Mouse (Mus musculus): ENCODE measurements around the gene Ccdc24. TPM values are rescaled to one million over a fixed set of nuclear protein-coding genes. Genes with fewer than 3 reads are reported as not detected.

Gene Ccdc24
- polyA plus RNA-seq, 2 experiments: 1.8 to 15.1 TPM

- Histone ChIP-seq H3K27ac (replicated peaks; ENCODE audit: low read depth, low read length) (no peak overlapping the region), H3K9me3 (ENCODE audit: control insufficient read depth, low read length) (no peaks in the 10 kb centered on the region), H3K36me3 (ENCODE audit: control insufficient read depth, insufficient read depth, low read length) (peaks cover 30% of the 10 kb centered on the region), H3K4me2 (replicated peaks; ENCODE audit: low read depth, low read length, severe bottlenecking) (peak overlapping the region; percentile 99), H3K9ac (ENCODE audit: low read depth, low read length, severe bottlenecking) (peak overlapping the region; percentile 72; the same call in 1 of the 2 replicates), H3K4me1 (ENCODE audit: control insufficient read depth, insufficient read depth, low read length) (peaks cover 18% of the 10 kb centered on the region), H3K4me3 (replicated peaks; ENCODE audit: low read length) (peak overlapping the region; percentile 75), H3K27me3 (ENCODE audit: control insufficient read depth, insufficient read depth, low read length) (no peaks in the 10 kb centered on the region)
- ATAC-seq (ENCODE audit: low FRiP score, low read depth): no peak
- TF ChIP-seq POLR2A (IDR thresholded peaks at IDR 0.05; ENCODE audit: borderline replicate concordance, extremely low read depth, insufficient read depth, insufficient read length): no peak
- WGBS: 60% methylated on average over 3 of the region's 3 CpGs
- no peak for DNase-seq (ENCODE audit: low spot score)
Observed at GRCm38 (mm10) chr4:117913421-117913820, 41.1 kb upstream of the Ccdc24 start.

GRCm38 (mm10) chr4:117912685-117913273 lies 40.4 kb upstream of the Ccdc24 start:
- no peak for TF ChIP-seq POLR2A (IDR thresholded peaks at IDR 0.05; ENCODE audit: borderline replicate concordance, extremely low read depth, insufficient read depth, insufficient read length)
- H3K9ac ChIP-seq (ENCODE audit: low read depth, low read length, severe bottlenecking): no peak overlapping the region
- DNase-seq (ENCODE audit: low spot score) (no peak), ATAC-seq (ENCODE audit: low FRiP score, low read depth) (no peak)
- peaks cover 18% of the 10 kb centered on the region for H3K4me1 ChIP-seq (ENCODE audit: control insufficient read depth, insufficient read depth, low read length)
- peak overlapping the region; percentile 99; the same call in 1 of the 2 replicates for H3K4me2 ChIP-seq (replicated peaks; ENCODE audit: low read depth, low read length, severe bottlenecking)
- no peaks in the 10 kb centered on the region for H3K9me3 ChIP-seq (ENCODE audit: control insufficient read depth, low read length)
- no peak overlapping the region for H3K4me3 ChIP-seq (replicated peaks; ENCODE audit: low read length)
- WGBS: 54% methylated on average over 7 of the region's 7 CpGs
- no peaks in the 10 kb centered on the region for H3K27me3 ChIP-seq (ENCODE audit: control insufficient read depth, insufficient read depth, low read length)
- no peak overlapping the region for H3K27ac ChIP-seq (replicated peaks; ENCODE audit: low read depth, low read length)
- peaks cover 35% of the 10 kb centered on the region for H3K36me3 ChIP-seq (ENCODE audit: control insufficient read depth, insufficient read depth, low read length)

- Histone ChIP-seq H3K4me1 (ENCODE audit: control insufficient read depth, insufficient read depth, low read length) (peaks cover 18% of the 10 kb centered on the region), H3K27ac (replicated peaks; ENCODE audit: low read depth, low read length) (no peak overlapping the region), H3K9me3 (ENCODE audit: control insufficient read depth, low read length) (no peaks in the 10 kb centered on the region), H3K9ac (ENCODE audit: low read depth, low read length, severe bottlenecking) (no peak overlapping the region), H3K4me2 (replicated peaks; ENCODE audit: low read depth, low read length, severe bottlenecking) (no peak overlapping the region), H3K4me3 (replicated peaks; ENCODE audit: low read length) (no peak overlapping the region), H3K27me3 (ENCODE audit: control insufficient read depth, insufficient read depth, low read length) (no peaks in the 10 kb centered on the region), H3K36me3 (ENCODE audit: control insufficient read depth, insufficient read depth, low read length) (peaks cover 39% of the 10 kb centered on the region)
- no peak for DNase-seq (ENCODE audit: low spot score)
- no peak for ATAC-seq (ENCODE audit: low FRiP score, low read depth)
- no peak for TF ChIP-seq POLR2A (IDR thresholded peaks at IDR 0.05; ENCODE audit: borderline replicate concordance, extremely low read depth, insufficient read depth, insufficient read length)
- WGBS: 88% methylated on average over 13 of the region's 13 CpGs
Observed at GRCm38 (mm10) chr4:117912131-117912561, 39.8 kb upstream of the Ccdc24 start.

GRCm38 (mm10) chr4:117908834-117909453 lies 36.6 kb upstream of the Ccdc24 start:
- Histone ChIP-seq H3K27ac (replicated peaks; ENCODE audit: low read depth, low read length) (no peak overlapping the region), H3K4me1 (ENCODE audit: control insufficient read depth, insufficient read depth, low read length) (peaks cover 14% of the 10 kb centered on the region), H3K4me3 (replicated peaks; ENCODE audit: low read length) (no peak overlapping the region), H3K27me3 (ENCODE audit: control insufficient read depth, insufficient read depth, low read length) (no peaks in the 10 kb centered on the region), H3K36me3 (ENCODE audit: control insufficient read depth, insufficient read depth, low read length) (peaks cover 67% of the 10 kb centered on the region), H3K4me2 (replicated peaks; ENCODE audit: low read depth, low read length, severe bottlenecking) (no peak overlapping the region), H3K9me3 (ENCODE audit: control insufficient read depth, low read length) (no peaks in the 10 kb centered on the region), H3K9ac (ENCODE audit: low read depth, low read length, severe bottlenecking) (no peak overlapping the region)
- no peak for TF ChIP-seq POLR2A (IDR thresholded peaks at IDR 0.05; ENCODE audit: borderline replicate concordance, extremely low read depth, insufficient read depth, insufficient read length)
- DNase-seq (ENCODE audit: low spot score): no peak
- WGBS: 76% methylated on average over 8 of the region's 8 CpGs
- no peak for ATAC-seq (ENCODE audit: low FRiP score, low read depth)

DNA sequence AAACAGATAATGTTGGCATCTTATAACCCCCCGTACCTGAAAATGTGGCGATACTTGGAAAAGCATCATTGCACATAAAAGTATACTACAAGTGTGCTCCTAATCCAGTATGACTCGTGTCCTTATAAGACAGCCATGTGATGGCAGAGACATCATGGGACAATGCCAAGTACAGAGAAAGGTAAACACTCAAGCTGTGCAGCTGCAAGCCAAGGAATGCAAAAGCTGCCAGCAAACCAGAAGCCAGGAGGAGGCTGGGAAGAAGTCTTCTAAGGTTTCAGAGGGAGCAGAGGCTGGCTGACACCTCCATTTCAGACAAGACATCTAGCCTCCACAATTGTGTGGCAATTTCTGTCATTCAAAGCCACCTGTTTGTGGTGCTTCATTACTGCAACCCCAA lies 33.8 kb upstream of the Ccdc24 start:
- ATAC-seq (ENCODE audit: low FRiP score, low read depth): no peak
- Histone ChIP-seq H3K4me3 (replicated peaks; ENCODE audit: low read length) (no peak overlapping the region), H3K27me3 (ENCODE audit: control insufficient read depth, insufficient read depth, low read length) (no peaks in the 10 kb centered on the region), H3K4me1 (ENCODE audit: control insufficient read depth, insufficient read depth, low read length) (no peaks in the 10 kb centered on the region), H3K9ac (ENCODE audit: low read depth, low read length, severe bottlenecking) (no peak overlapping the region), H3K9me3 (ENCODE audit: control insufficient read depth, low read length) (no peaks in the 10 kb centered on the region), H3K27ac (replicated peaks; ENCODE audit: low read depth, low read length) (no peak overlapping the region), H3K36me3 (ENCODE audit: control insufficient read depth, insufficient read depth, low read length) (peaks cover 78% of the 10 kb centered on the region), H3K4me2 (replicated peaks; ENCODE audit: low read depth, low read length, severe bottlenecking) (no peak overlapping the region)
- no peak for TF ChIP-seq POLR2A (IDR thresholded peaks at IDR 0.05; ENCODE audit: borderline replicate concordance, extremely low read depth, insufficient read depth, insufficient read length)
- 94% methylated on average over 3 of the region's 3 CpGs for WGBS
- DNase-seq (ENCODE audit: low spot score): no peak

Data from limb, embryonic 14.5 days (tissue).